In genomic region chrX:132506990-132507389, GRCm38 (mm10) we compare ENCODE assay signal across 24 mouse cellular contexts.
DNase-seq lines count a peak whose midpoint lies in the region; TF ChIP-seq lines count a peak whose summit lies in the region.
"Had no signal": no experiment of that assay in that cellular context is flagged by ENCODE, and none has a peak within 500 bp of the region (broad histone marks: within the 10 kb centered on the region; RNA-seq: fewer than 3 reads in every experiment).

No protein-coding gene starts in this region.

- TF ChIP-seq CTCF in layer of hippocampus, adult 2 months (conservative IDR thresholded peaks at IDR 0.05) = peak; percentile 35; the same call in 1 of the 2 replicates

- H3K4me3 ChIP-seq in layer of hippocampus, adult 2 months = no peak overlapping the region
- H3K4me3 ChIP-seq: embryonic facial prominence, embryonic 10.5 days; embryonic facial prominence, embryonic 13.5 days; erythroblast, embryonic 14.5 days; forebrain, embryonic 13.5 days; heart, embryonic 13.5 days; hindbrain, embryonic 12.5 days; hindbrain, embryonic 15.5 days had no signal

- DNase-seq in layer of hippocampus, adult 2 months (ENCODE audit: low spot score in 2 of 2) = no peak
- no peak for DNase-seq in layer of hippocampus, postnatal 14 days (ENCODE audit: low spot score in 2 of 2)
- DNase-seq in A20 (ENCODE audit: low read depth, low spot score) = peak; percentile 2
- DNase-seq in adipocyte (ENCODE audit: low spot score) = peak; percentile 1
- DNase-seq in gastrocnemius, adult 8-10 months (ENCODE audit: low spot score in 2 of 2) = no peak
- DNase-seq in B cell, adult 2 months = no peak
- DNase-seq: adrenal gland, adult 8-10 months; adrenal gland, postnatal 25 days; cerebellum, adult 11-12 months; cerebellum, adult 8-10 months; cerebellum, postnatal 10 days; cerebellum, postnatal 36 days; embryo, embryonic 11 days; gastrocnemius, postnatal 14 days; heart, adult 11 months; heart, postnatal 14 days; heart, postnatal 4 days had no signal

- no peak overlapping the region for H3K27ac ChIP-seq in layer of hippocampus, adult 2 months
- H3K27ac ChIP-seq: embryonic facial prominence, embryonic 10.5 days; embryonic facial prominence, embryonic 13.5 days; forebrain, embryonic 13.5 days; heart, embryonic 13.5 days; hindbrain, embryonic 12.5 days; hindbrain, embryonic 15.5 days had no signal

Comparison
In these comparisons a context has a peak if more than half of its experiments do, and no peak if none do; other contexts are left out.
1. DNase-seq: peak in A20 (single experiment) and adipocyte (single experiment); none in layer of hippocampus, adult 2 months (0 of 2), layer of hippocampus, postnatal 14 days (0 of 2), gastrocnemius, adult 8-10 months (0 of 2) and B cell, adult 2 months (0 of 2).